Mouse (Mus musculus) intestine, embryonic 14.5 days (tissue): ENCODE results near the gene Grasp. TPM values are rescaled to one million over a fixed set of nuclear protein-coding genes. Genes with fewer than 3 reads are reported as not detected.

ENCODE experiments used
- ATAC-seq: fragments of 200-750 bp; cut with Nextera tagmentation; replicated peaks from 2 replicates; pipeline ENCODE4 v1.8.0; 2017; ENCODE audit warnings: low read depth, moderate number of reproducible peaks, moderate TSS enrichment, moderate library complexity; ENCODE audit not compliant: low FRiP score, low TSS enrichment
- DNase-seq: peaks from one replicate; pipeline ENCODE4 v3.0.0-alpha.2; 2018; ENCODE audit warnings: low spot score
- H3K27ac ChIP-seq: fragments of 300-500 bp; sonication (generic); 2 replicates; pipeline ENCODE4 v1.5.1; 2014; ENCODE audit warnings: low read depth, mild to moderate bottlenecking, control low read depth
- H3K27me3 ChIP-seq: fragments of 300-500 bp; sonication (generic); replicated peaks from 2 replicates; pipeline ENCODE4 v1.6.1; 2014; ENCODE audit warnings: low read length, control low read depth; ENCODE audit not compliant: control insufficient read depth, insufficient read depth
- H3K36me3 ChIP-seq: fragments of 300-500 bp; sonication (generic); 2 replicates; pipeline ENCODE4 v1.6.1; 2014; ENCODE audit warnings: low read length, control low read depth; ENCODE audit not compliant: control insufficient read depth, insufficient read depth
- H3K4me1 ChIP-seq: fragments of 300-500 bp; sonication (generic); replicated peaks from 2 replicates; pipeline ENCODE4 v1.6.1; 2014; ENCODE audit warnings: low read length, control low read depth, mixed read lengths; ENCODE audit not compliant: control insufficient read depth, insufficient read depth
- H3K4me2 ChIP-seq: fragments of 300-500 bp; sonication (generic); 2 replicates; pipeline ENCODE4 v1.6.1; 2014; ENCODE audit warnings: low read length
- H3K4me3 ChIP-seq: fragments of 300-500 bp; sonication (generic); 2 replicates; pipeline ENCODE4 v1.5.1; 2014; ENCODE audit warnings: low read depth, low read length, control low read depth, mixed read lengths
- H3K9ac ChIP-seq: fragments of 300-500 bp; sonication (generic); 2 replicates; pipeline ENCODE4 v1.6.1; 2014; ENCODE audit warnings: mild to moderate bottlenecking, low read length
- H3K9me3 ChIP-seq: fragments of 300-500 bp; sonication (generic); 2 replicates; pipeline ENCODE4 v1.6.1; 2016; ENCODE audit warnings: low read length, control low read depth; ENCODE audit not compliant: control insufficient read depth
- WGBS: fragments of 180-500 bp; shearing (Covaris S2); extraction: QIAGEN DNeasy Blood & Tissue Kit; methylation state at CpG from one replicate; pipeline ENCODE4 v1.1.7; 2014; 5-methylcytosine and 5-hydroxymethylcytosine counted together
- polyA plus RNA-seq: library from polyadenylated mRNA; unstranded; fragments of >200 nt; fragmentation: Nextera tagmentation; extraction: Ambion mirVana; gene quantifications from 2 replicates; pipeline ENCODE4 v1.2.1, GENCODE M21; 2014

The Grasp gene
- polyA plus RNA-seq, 1 experiment from 2014 or later, result 4.2 TPM

DNA sequence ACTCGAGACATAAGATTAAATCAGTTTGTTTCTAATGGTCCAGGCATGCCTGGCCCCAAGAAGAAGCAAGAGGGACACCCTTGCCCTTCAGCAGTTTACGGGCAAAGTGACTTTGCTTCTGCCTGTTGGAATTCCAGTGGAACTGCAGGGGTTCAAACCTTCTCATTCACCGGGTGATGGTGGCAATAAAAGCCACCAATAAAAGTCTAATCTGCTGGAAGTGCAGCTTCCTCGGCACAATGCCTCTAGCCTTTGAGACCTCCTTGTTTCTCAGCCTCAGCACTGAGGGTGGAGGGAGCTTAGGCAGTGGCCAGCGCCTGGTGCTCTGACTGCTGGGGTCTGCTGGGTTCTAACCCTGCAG lies 42.9 kb upstream of the Grasp start:
- H3K9ac ChIP-seq, result no peak overlapping the region
- DNase-seq (no peak), ATAC-seq (peak; percentile 38; the same call in 1 of the 2 replicates)
- peaks cover 43% of the 10 kb centered on the region for H3K4me1 ChIP-seq
- H3K4me3 ChIP-seq, result no peak overlapping the region
- peak overlapping the region; percentile 60 for H3K27ac ChIP-seq
- H3K27me3 ChIP-seq, result no peaks in the 10 kb centered on the region
- 0 out of 2 replicates have a peak, but pooled peaks cover 3% of the 10 kb centered on the region for H3K9me3 ChIP-seq
- 32% methylated on average over 5 of the region's 5 CpGs for WGBS
- H3K4me2 ChIP-seq, result no peak overlapping the region
- peaks cover 9% of the 10 kb centered on the region for H3K36me3 ChIP-seq

DNA sequence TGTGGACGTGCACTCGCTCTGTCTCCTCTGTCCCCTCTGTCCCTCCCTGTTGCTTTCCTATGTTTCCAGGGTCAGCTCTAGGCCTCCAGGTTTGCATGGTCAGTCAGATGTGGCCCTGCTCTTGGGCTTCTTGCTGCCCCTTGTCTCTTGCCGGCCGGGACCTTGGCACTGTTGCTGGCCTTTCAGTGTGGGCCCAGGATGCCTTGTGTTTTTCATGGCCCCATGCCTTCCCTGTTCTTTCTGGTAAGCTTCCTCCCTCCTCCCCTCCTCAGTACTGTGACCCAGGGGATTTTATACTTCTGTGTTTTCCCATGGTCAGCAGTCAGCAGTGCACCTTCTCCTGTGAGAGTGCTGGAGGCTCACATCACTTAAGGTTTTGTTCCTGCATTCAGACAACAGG lies 42.5 kb upstream of the Grasp start:
- H3K4me3 ChIP-seq, result no peak overlapping the region
- ATAC-seq, result no peak
- H3K36me3 ChIP-seq, result peaks cover 13% of the 10 kb centered on the region
- no peak overlapping the region for H3K4me2 ChIP-seq
- no peaks in the 10 kb centered on the region for H3K27me3 ChIP-seq
- H3K27ac ChIP-seq, result peak overlapping the region; percentile 60
- no peak for DNase-seq
- no peak overlapping the region for H3K9ac ChIP-seq
- WGBS, result 46% methylated on average over 4 of the region's 4 CpGs
- peaks cover 40% of the 10 kb centered on the region for H3K4me1 ChIP-seq
- 0 out of 2 replicates have a peak, but pooled peaks cover 3% of the 10 kb centered on the region for H3K9me3 ChIP-seq

GRCm38 (mm10) chr15:101182676-101183075 lies 41.3 kb upstream of the Grasp start:
- H3K9ac ChIP-seq, result no peak overlapping the region
- H3K36me3 ChIP-seq, result peaks cover 13% of the 10 kb centered on the region
- DNase-seq, result no peak
- H3K4me3 ChIP-seq, result no peak overlapping the region
- 29% methylated on average over 5 of the region's 5 CpGs for WGBS
- peak overlapping the region; percentile 78 for H3K27ac ChIP-seq
- peaks cover 31% of the 10 kb centered on the region for H3K4me1 ChIP-seq
- H3K27me3 ChIP-seq, result no peaks in the 10 kb centered on the region
- H3K4me2 ChIP-seq, result peak overlapping the region; percentile 12; the same call in 1 of the 2 replicates
- peak; percentile 66 for ATAC-seq
- 0 out of 2 replicates have a peak, but pooled peaks cover 3% of the 10 kb centered on the region for H3K9me3 ChIP-seq

- no peak overlapping the region for H3K9ac ChIP-seq
- H3K27ac ChIP-seq, result 0 out of 2 replicates have a peak overlapping the region, but pooled peaks have one; percentile 16
- DNase-seq, result no peak
- no peak overlapping the region for H3K4me3 ChIP-seq
- WGBS, result 89% methylated on average over 8 of the region's 8 CpGs
- no peak for ATAC-seq
- H3K4me2 ChIP-seq, result no peak overlapping the region
- 0 out of 2 replicates have a peak, but pooled peaks cover 3% of the 10 kb centered on the region for H3K9me3 ChIP-seq
- peaks cover 13% of the 10 kb centered on the region for H3K36me3 ChIP-seq
- H3K4me1 ChIP-seq, result peaks cover 25% of the 10 kb centered on the region
- H3K27me3 ChIP-seq, result no peaks in the 10 kb centered on the region
These were observed 39.7 kb upstream of the Grasp start for GRCm38 (mm10) chr15:101184300-101184699.

DNA sequence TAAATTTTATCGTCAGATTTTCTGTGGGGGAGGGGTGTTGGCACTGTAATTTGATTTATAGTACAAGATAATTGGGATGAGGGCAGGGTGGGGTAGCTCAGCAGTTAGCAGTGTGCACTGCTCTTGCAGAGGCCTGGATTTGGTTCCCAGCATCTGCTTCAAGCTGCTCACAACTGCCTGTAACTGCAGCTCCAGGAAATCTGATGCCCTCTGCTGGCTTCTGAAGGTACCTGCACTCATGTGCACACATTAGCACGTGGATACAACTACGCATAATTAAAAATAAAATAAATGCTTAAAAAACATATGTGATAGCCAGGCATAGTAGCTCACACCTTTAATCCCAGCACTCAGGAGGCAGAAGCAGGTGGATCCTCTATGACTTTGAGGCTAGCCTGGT lies 38.4 kb upstream of the Grasp start:
- no peaks in the 10 kb centered on the region for H3K27me3 ChIP-seq
- H3K4me2 ChIP-seq, result no peak overlapping the region
- H3K9me3 ChIP-seq, result 0 out of 2 replicates have a peak, but pooled peaks cover 3% of the 10 kb centered on the region
- H3K4me1 ChIP-seq, result peaks cover 13% of the 10 kb centered on the region
- 96% methylated on average over 3 of the region's 3 CpGs for WGBS
- H3K27ac ChIP-seq, result no peak overlapping the region
- no peak for DNase-seq
- H3K4me3 ChIP-seq, result no peak overlapping the region
- ATAC-seq, result no peak
- peaks cover 13% of the 10 kb centered on the region for H3K36me3 ChIP-seq
- no peak overlapping the region for H3K9ac ChIP-seq

- Histone ChIP-seq H3K36me3 (peaks cover 13% of the 10 kb centered on the region), H3K9me3 (0 out of 2 replicates have a peak, but pooled peaks cover 3% of the 10 kb centered on the region), H3K27me3 (no peaks in the 10 kb centered on the region), H3K4me1 (peaks cover 26% of the 10 kb centered on the region), H3K4me3 (no peak overlapping the region), H3K27ac (no peak overlapping the region), H3K9ac (no peak overlapping the region), H3K4me2 (no peak overlapping the region)
- WGBS, result 65% methylated on average over 5 of the region's 5 CpGs
- ATAC-seq, result no peak
- no peak for DNase-seq
These were observed 36.1 kb upstream of the Grasp start for GRCm38 (mm10) chr15:101187907-101188306.

- Histone ChIP-seq H3K4me2 (no peak overlapping the region), H3K27ac (no peak overlapping the region), H3K4me3 (no peak overlapping the region), H3K9ac (no peak overlapping the region), H3K9me3 (0 out of 2 replicates have a peak, but pooled peaks cover 3% of the 10 kb centered on the region), H3K36me3 (peaks cover 22% of the 10 kb centered on the region), H3K27me3 (no peaks in the 10 kb centered on the region), H3K4me1 (peaks cover 22% of the 10 kb centered on the region)
- WGBS, result 76% methylated on average over 10 of the region's 10 CpGs
- ATAC-seq (no peak), DNase-seq (no peak)
These were observed 33.8 kb upstream of the Grasp start for GRCm38 (mm10) chr15:101189981-101190761.

DNA sequence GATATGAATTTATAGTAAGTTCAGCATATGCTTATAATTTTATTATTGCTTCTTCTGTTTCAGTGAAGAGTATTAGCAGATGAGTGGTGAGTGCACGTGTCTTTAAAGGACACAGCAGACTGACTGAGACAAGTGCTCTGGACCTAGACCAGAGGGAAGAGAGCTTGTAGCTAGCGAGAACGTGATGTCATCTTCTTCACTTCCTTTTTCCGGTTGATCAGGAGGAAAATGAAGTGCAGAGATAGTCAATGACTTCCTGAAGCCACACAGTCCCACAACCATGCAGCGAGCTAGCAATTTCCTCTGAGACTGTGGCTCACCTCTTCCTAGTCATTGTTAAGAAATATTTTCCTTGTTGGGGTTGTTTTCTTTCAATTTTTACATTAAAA lies 33.2 kb upstream of the Grasp start:
- Histone ChIP-seq H3K9me3 (no peaks in the 10 kb centered on the region), H3K36me3 (peaks cover 25% of the 10 kb centered on the region), H3K4me2 (no peak overlapping the region), H3K4me3 (no peak overlapping the region), H3K4me1 (peaks cover 22% of the 10 kb centered on the region), H3K27ac (no peak overlapping the region), H3K9ac (no peak overlapping the region), H3K27me3 (no peaks in the 10 kb centered on the region)
- WGBS, result 64% methylated on average over 5 of the region's 5 CpGs
- no peak for ATAC-seq
- DNase-seq, result no peak
